Mouse (Mus musculus) Patski (cell line): ENCODE data around the gene Vmn2r114. TPM values are rescaled to one million over a fixed set of nuclear protein-coding genes. Genes with fewer than 3 reads are reported as not detected.
"Not testable (repeated sequence)": the region's sequence is repeated elsewhere in the genome, so short reads cannot be mapped to it uniquely, and the experiment has no call there.

ENCODE experiments used
- ATAC-seq: fragments of 100-300 bp; one replicate; pipeline ENCODE4 v1.8.0; 2021
- CTCF ChIA-PET: fragments of 350-600 bp; sonication (Branson Sonifier 250); formaldehyde crosslinking; loops from one replicate; lab custom pipeline; 2022; ENCODE audit warnings: inconsistent platforms; lab: Charles Lee
- POLR2A ChIA-PET: fragments of 350-600 bp; sonication (Branson Sonifier 250); formaldehyde crosslinking; loops from one replicate; lab custom pipeline; 2022; ENCODE audit warnings: antibody characterized with exemption, inconsistent platforms; lab: Charles Lee
- DNase-seq: peaks from one replicate; pipeline ENCODE4 v3.0.0-alpha.2; 2011; ENCODE audit warnings: low read depth, low spot score
- H3K27me3 ChIP-seq: fragments of 371-371 bp; one replicate; pipeline ENCODE4 v1.5.1; 2021
- CTCF ChIP-seq: fragments of 100-300 bp; IDR thresholded peaks from one replicate; pipeline ENCODE4 v1.5.1; 2021
- in situ Hi-C: fragments of 300-500 bp; cut with MboI; formaldehyde crosslinking; loops from 3 replicates; pipeline ENCODE4 v1.11.1; 2018; ENCODE audit warnings: low pct_unique_long_range_greater_than_20kb, mixed read lengths
- polyA plus RNA-seq: library from polyadenylated mRNA; unstranded; gene quantifications from one replicate; pipeline ENCODE4 v1.2.3, GENCODE M21; 2021

Gene Vmn2r114
- 0.01 TPM for polyA plus RNA-seq

DNA sequence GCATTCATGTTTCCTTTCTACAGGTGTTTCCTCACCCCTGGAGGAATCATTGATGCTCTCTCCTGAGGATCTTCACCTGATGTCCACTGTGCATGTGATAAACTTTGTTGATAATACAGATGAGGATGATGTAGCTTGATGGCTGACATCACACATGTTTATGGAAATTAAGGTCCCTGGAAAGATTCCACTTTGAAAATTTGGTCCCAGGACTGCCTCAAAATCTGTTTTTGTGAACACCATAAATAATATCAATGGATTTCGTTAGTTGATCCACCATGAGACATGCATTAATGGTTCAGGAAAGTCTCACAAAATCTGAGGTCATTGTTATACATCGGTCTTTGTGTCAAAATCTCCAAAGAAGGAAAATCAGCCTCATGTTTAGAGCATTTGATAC, at the start of gene Vmn2r114:
Vmn2r114 (minus strand) TSS at position 101 of the 400 bp plus-strand sequence.
- POLR2A ChIA-PET, in situ Hi-C loops, ATAC-seq, H3K27me3 ChIP-seq, CTCF ChIA-PET, DNase-seq: not testable (repeated sequence)

DNA sequence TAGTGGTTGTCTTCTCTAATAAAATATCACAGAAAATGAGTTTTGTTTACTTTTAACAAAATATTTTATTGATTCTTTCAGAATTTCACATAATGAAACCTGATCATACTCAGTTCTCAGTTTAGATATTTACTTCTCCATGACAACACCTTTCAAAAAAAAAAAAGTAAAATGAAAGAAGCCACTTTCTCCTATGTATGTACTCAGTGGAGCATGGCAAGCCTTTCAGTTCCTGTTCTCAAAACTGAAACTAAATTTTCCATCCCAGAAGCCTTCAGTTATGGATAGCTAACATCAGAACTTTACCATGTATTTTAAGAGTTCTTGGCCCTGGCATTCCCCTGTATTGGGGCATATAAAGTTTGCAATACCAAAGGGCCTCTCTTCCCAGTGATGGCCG, 39.3 kb upstream of the Vmn2r114 start:
- ChIA-PET POLR2A (no interaction called here), CTCF (no interaction called here)
- in situ Hi-C loops = no loop called here
- no peak for ATAC-seq
- DNase-seq = no peak
- no peak for TF ChIP-seq CTCF
- no peaks in the 10 kb centered on the region for H3K27me3 ChIP-seq

DNA sequence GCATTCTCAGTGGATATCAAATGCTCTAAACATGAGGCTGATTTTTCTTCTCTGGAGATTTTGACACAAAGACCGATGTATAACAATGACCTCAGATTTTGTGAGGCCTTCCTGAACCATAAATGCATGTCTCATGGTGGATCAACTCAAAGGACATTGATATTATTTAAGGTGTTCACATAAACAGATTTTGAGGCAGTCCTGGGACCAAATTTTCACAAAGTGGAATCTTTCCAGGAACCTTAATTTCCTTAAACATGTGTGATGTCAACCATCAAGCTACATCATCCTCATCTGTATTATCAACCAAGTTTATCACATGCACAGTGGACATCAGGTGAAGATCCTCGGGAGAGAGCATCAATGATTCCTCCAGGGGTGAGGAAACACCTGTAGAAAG, 31.1 kb upstream of the Vmn2r114 start, which contains the start of gene Vmn2r115:
Vmn2r115 (plus strand) TSS at position 301 of the 400 bp plus-strand sequence.
- CTCF ChIA-PET, in situ Hi-C loops, ATAC-seq, H3K27me3 ChIP-seq, POLR2A ChIA-PET, DNase-seq: not testable (repeated sequence)

- ChIA-PET POLR2A (no interaction called here), CTCF (no interaction called here)
- no peak for DNase-seq
- no peaks in the 10 kb centered on the region for H3K27me3 ChIP-seq
- ATAC-seq = no peak
- TF ChIP-seq CTCF = no peak
- in situ Hi-C loops = no loop called here
Measured at GRCm38 (mm10) chr17:23330657-23331056, 18.3 kb upstream of the Vmn2r114 start.

Other genes with a start within 250 kb of the Vmn2r114 start
- gene Zfp40, start 119.3 kb downstream of the Vmn2r114 start, polyA plus RNA-seq = 5.1 TPM
- gene Vmn2r115, start 31.2 kb upstream of the Vmn2r114 start, polyA plus RNA-seq = not detected
- gene Vmn2r116, start 72.1 kb upstream of the Vmn2r114 start, polyA plus RNA-seq = not detected
- gene Vmn2r117, start 167.2 kb upstream of the Vmn2r114 start, polyA plus RNA-seq = not detected